Mouse (Mus musculus) liver, embryonic 13.5 days (tissue): Measurements from ENCODE around the gene Xpa. TPM values are rescaled to one million over a fixed set of nuclear protein-coding genes. Genes with fewer than 3 reads are reported as not detected.

Experiments used
- ATAC-seq: fragments of 200-750 bp; cut with Nextera tagmentation; 2 replicates; pipeline ENCODE4 v1.8.0; 2017; ENCODE audit warnings: low read depth, mild to moderate bottlenecking, moderate number of reproducible peaks, moderate library complexity
- DNase-seq: peaks from one replicate; pipeline ENCODE4 v3.0.0; 2022
- H3K27ac ChIP-seq: fragments of 300-500 bp; sonication (generic); 2 replicates; pipeline ENCODE4 v1.5.1; 2015; ENCODE audit warnings: moderate library complexity, mild to moderate bottlenecking, inconsistent platforms
- H3K27me3 ChIP-seq: fragments of 300-500 bp; sonication (generic); 2 replicates; pipeline ENCODE4 v1.6.1; 2015; ENCODE audit warnings: mild to moderate bottlenecking, inconsistent platforms
- H3K36me3 ChIP-seq: fragments of 300-500 bp; sonication (generic); 2 replicates; pipeline ENCODE4 v1.6.1; 2015; ENCODE audit warnings: mild to moderate bottlenecking, inconsistent platforms
- H3K4me1 ChIP-seq: fragments of 300-500 bp; sonication (generic); replicated peaks from 2 replicates; pipeline ENCODE4 v1.6.1; 2015; ENCODE audit warnings: inconsistent platforms
- H3K4me2 ChIP-seq: fragments of 300-500 bp; sonication (generic); 2 replicates; pipeline ENCODE4 v1.6.1; 2015; ENCODE audit warnings: inconsistent platforms, mild to moderate bottlenecking, moderate library complexity
- H3K4me3 ChIP-seq: fragments of 300-500 bp; sonication (generic); replicated peaks from 2 replicates; pipeline ENCODE4 v1.5.1; 2015; ENCODE audit warnings: mild to moderate bottlenecking, inconsistent platforms
- H3K9ac ChIP-seq: fragments of 300-500 bp; sonication (generic); 2 replicates; pipeline ENCODE4 v1.6.1; 2015; ENCODE audit warnings: mild to moderate bottlenecking, inconsistent platforms
- H3K9me3 ChIP-seq: fragments of 300-500 bp; sonication (generic); replicated peaks from 2 replicates; pipeline ENCODE4 v1.6.1; 2016; ENCODE audit warnings: inconsistent platforms
- WGBS: fragments of 180-500 bp; shearing (Covaris S2); methylation state at CpG from one replicate; pipeline ENCODE4 v1.1.7; 2015; ENCODE audit not compliant: insufficient replicate concordance; 5-methylcytosine and 5-hydroxymethylcytosine counted together
- polyA plus RNA-seq: library from polyadenylated mRNA; unstranded; fragments of >200 nt; fragmentation: Nextera tagmentation; extraction: Ambion mirVana; gene quantifications from 2 replicates; pipeline ENCODE4 v1.2.1, GENCODE M21; 2015

Gene Xpa
- polyA plus RNA-seq, 1 experiment from 2014 or later, result 9.7 TPM

- DNase-seq, result no peak
- WGBS, result 85% methylated on average over 9 of the region's 9 CpGs
- Histone ChIP-seq H3K9me3 (no peaks in the 10 kb centered on the region), H3K4me1 (no peaks in the 10 kb centered on the region), H3K36me3 (peaks cover 76% of the 10 kb centered on the region), H3K27ac (no peak overlapping the region), H3K27me3 (no peaks in the 10 kb centered on the region), H3K9ac (no peak overlapping the region), H3K4me2 (no peak overlapping the region), H3K4me3 (no peak overlapping the region)
- no peak for ATAC-seq
Measured at GRCm38 (mm10) chr4:46185890-46186289, 10.2 kb downstream of the Xpa start.

GRCm38 (mm10) chr4:46185423-46185822 is 10.7 kb downstream of the Xpa start:
- Histone ChIP-seq H3K9ac (no peak overlapping the region), H3K4me1 (no peaks in the 10 kb centered on the region), H3K4me3 (no peak overlapping the region), H3K4me2 (no peak overlapping the region), H3K9me3 (no peaks in the 10 kb centered on the region), H3K36me3 (peaks cover 71% of the 10 kb centered on the region), H3K27me3 (no peaks in the 10 kb centered on the region), H3K27ac (no peak overlapping the region)
- ATAC-seq (no peak), DNase-seq (no peak)
- 79% methylated on average over 8 of the region's 8 CpGs for WGBS

- ATAC-seq (no peak), DNase-seq (no peak)
Measured at GRCm38 (mm10) chr4:46182181-46182580, 13.9 kb downstream of the Xpa start.

DNA sequence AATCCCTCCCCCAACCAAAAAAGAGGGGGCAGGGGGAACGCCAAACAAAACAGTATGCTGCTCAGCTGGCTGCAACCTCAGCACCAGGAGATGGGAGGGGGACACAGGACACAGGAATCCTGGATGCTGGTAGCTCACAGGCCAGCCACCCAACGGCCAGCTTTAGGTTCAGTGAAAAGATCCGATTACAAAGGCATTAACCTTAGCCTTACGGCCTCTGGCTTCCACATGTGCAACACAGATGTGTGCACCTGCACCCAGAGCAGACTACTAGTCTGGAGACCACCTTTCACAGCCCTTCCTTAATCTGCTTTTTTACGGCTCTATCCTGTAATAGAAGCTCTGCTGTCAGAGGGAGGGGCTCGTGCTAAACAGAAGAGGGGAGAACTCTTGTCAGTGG is 14.9 kb downstream of the Xpa start:
- H3K9me3 ChIP-seq, result no peaks in the 10 kb centered on the region
- DNase-seq (no peak), ATAC-seq (no peak)
- 76% methylated on average over 6 of the region's 6 CpGs for WGBS
- no peaks in the 10 kb centered on the region for H3K27me3 ChIP-seq
- H3K9ac ChIP-seq, result no peak overlapping the region
- no peak overlapping the region for H3K4me2 ChIP-seq
- no peak overlapping the region for H3K27ac ChIP-seq
- H3K4me3 ChIP-seq, result no peak overlapping the region
- H3K4me1 ChIP-seq, result no peaks in the 10 kb centered on the region
- peaks cover 78% of the 10 kb centered on the region for H3K36me3 ChIP-seq

More at GRCm38 (mm10) chr4:46182181-46182580, 13.9 kb downstream of the Xpa start:
- H3K4me3 ChIP-seq, result no peak overlapping the region
- no peak overlapping the region for H3K27ac ChIP-seq
- H3K36me3 ChIP-seq, result peaks cover 73% of the 10 kb centered on the region
- no peak overlapping the region for H3K4me2 ChIP-seq
- 85% methylated on average over 7 of the region's 7 CpGs for WGBS
- no peaks in the 10 kb centered on the region for H3K9me3 ChIP-seq
- H3K4me1 ChIP-seq, result no peaks in the 10 kb centered on the region
- no peak overlapping the region for H3K9ac ChIP-seq
- no peaks in the 10 kb centered on the region for H3K27me3 ChIP-seq

- Histone ChIP-seq H3K9me3 (no peaks in the 10 kb centered on the region), H3K36me3 (peaks cover 81% of the 10 kb centered on the region)
- no peak for ATAC-seq
Measured at GRCm38 (mm10) chr4:46177496-46177895, 18.6 kb downstream of the Xpa start.

DNA sequence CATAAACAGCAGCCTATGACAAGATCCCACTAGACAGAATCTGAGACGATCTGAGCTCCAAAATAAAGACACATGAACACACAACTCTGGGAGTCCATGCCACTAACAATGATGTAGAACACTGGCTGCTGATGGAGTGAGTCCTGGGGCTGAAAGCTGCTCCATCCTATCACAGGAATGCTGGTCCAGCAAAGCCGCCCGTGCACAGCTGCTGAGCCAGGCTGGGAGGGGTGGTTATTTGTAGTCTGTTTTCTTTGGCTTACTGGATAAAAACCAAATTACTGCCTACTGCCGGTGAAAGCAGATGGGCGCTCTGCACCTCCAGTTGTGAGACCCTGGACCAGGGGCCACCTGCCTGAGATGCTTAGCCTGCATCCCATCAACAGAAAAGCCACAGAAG is 19.1 kb downstream of the Xpa start:
- Histone ChIP-seq H3K27ac (no peak overlapping the region), H3K36me3 (peaks cover 81% of the 10 kb centered on the region), H3K9ac (no peak overlapping the region), H3K4me2 (no peak overlapping the region), H3K4me3 (no peak overlapping the region), H3K4me1 (no peaks in the 10 kb centered on the region), H3K9me3 (no peaks in the 10 kb centered on the region), H3K27me3 (no peaks in the 10 kb centered on the region)
- 79% methylated on average over 5 of the region's 5 CpGs for WGBS
- ATAC-seq (no peak), DNase-seq (no peak)

More at GRCm38 (mm10) chr4:46177496-46177895, 18.6 kb downstream of the Xpa start:
- 74% methylated on average over 7 of the region's 7 CpGs for WGBS
- no peak for DNase-seq
- no peaks in the 10 kb centered on the region for H3K27me3 ChIP-seq
- H3K4me3 ChIP-seq, result no peak overlapping the region
- no peak overlapping the region for H3K27ac ChIP-seq
- H3K4me2 ChIP-seq, result no peak overlapping the region
- no peaks in the 10 kb centered on the region for H3K4me1 ChIP-seq
- no peak overlapping the region for H3K9ac ChIP-seq

- peaks cover 82% of the 10 kb centered on the region for H3K36me3 ChIP-seq
- H3K4me2 ChIP-seq, result no peak overlapping the region
- no peaks in the 10 kb centered on the region for H3K27me3 ChIP-seq
- ATAC-seq (no peak), DNase-seq (no peak)
- H3K27ac ChIP-seq, result no peak overlapping the region
- no peak overlapping the region for H3K4me3 ChIP-seq
- no peak overlapping the region for H3K9ac ChIP-seq
- H3K9me3 ChIP-seq, result no peaks in the 10 kb centered on the region
- WGBS, result 77% methylated on average over 4 of the region's 4 CpGs
- no peaks in the 10 kb centered on the region for H3K4me1 ChIP-seq
Measured at GRCm38 (mm10) chr4:46176313-46176712, 19.8 kb downstream of the Xpa start.

GRCm38 (mm10) chr4:46171761-46172160 is 24.4 kb downstream of the Xpa start:
- ATAC-seq, result no peak
- no peaks in the 10 kb centered on the region for H3K9me3 ChIP-seq

GRCm38 (mm10) chr4:46165831-46166230 is 30.3 kb downstream of the Xpa start:
- DNase-seq, result no peak
- 81% methylated on average over 5 of the region's 5 CpGs for WGBS

More at GRCm38 (mm10) chr4:46171761-46172160, 24.4 kb downstream of the Xpa start:
- Histone ChIP-seq H3K9ac (no peak overlapping the region), H3K4me2 (no peak overlapping the region), H3K27ac (no peak overlapping the region), H3K4me1 (no peaks in the 10 kb centered on the region), H3K36me3 (peaks cover 93% of the 10 kb centered on the region), H3K4me3 (no peak overlapping the region), H3K27me3 (no peaks in the 10 kb centered on the region)
- 79% methylated on average over 7 of the region's 7 CpGs for WGBS
- DNase-seq, result no peak

GRCm38 (mm10) chr4:46164027-46164426 is 32.1 kb downstream of the Xpa start:
- Histone ChIP-seq H3K27ac (no peak overlapping the region; the same call in 1 of the 2 replicates), H3K9me3 (no peaks in the 10 kb centered on the region), H3K9ac (no peak overlapping the region), H3K36me3 (peaks cover 89% of the 10 kb centered on the region), H3K4me1 (no peaks in the 10 kb centered on the region), H3K4me3 (no peak overlapping the region), H3K27me3 (no peaks in the 10 kb centered on the region), H3K4me2 (no peak overlapping the region)
- DNase-seq (no peak), ATAC-seq (no peak)
- WGBS, result 66% methylated on average over 2 of the region's 2 CpGs

More at GRCm38 (mm10) chr4:46165831-46166230, 30.3 kb downstream of the Xpa start:
- Histone ChIP-seq H3K27ac (no peak overlapping the region), H3K36me3 (peaks cover 93% of the 10 kb centered on the region), H3K9me3 (no peaks in the 10 kb centered on the region), H3K9ac (no peak overlapping the region), H3K4me2 (no peak overlapping the region), H3K4me1 (no peaks in the 10 kb centered on the region), H3K27me3 (no peaks in the 10 kb centered on the region), H3K4me3 (no peak overlapping the region)
- ATAC-seq, result no peak

GRCm38 (mm10) chr4:46151903-46152544 is 44.1 kb downstream of the Xpa start:
- no peaks in the 10 kb centered on the region for H3K9me3 ChIP-seq
- DNase-seq (no peak), ATAC-seq (no peak)
- H3K27ac ChIP-seq, result no peak overlapping the region
- 81% methylated on average over 12 of the region's 12 CpGs for WGBS
- H3K4me1 ChIP-seq, result peaks cover 5% of the 10 kb centered on the region; the same call in 1 of the 2 replicates
- H3K9ac ChIP-seq, result no peak overlapping the region
- peaks cover 90% of the 10 kb centered on the region for H3K36me3 ChIP-seq
- H3K4me2 ChIP-seq, result no peak overlapping the region
- no peak overlapping the region for H3K4me3 ChIP-seq
- H3K27me3 ChIP-seq, result no peaks in the 10 kb centered on the region

GRCm38 (mm10) chr4:46146881-46147280 is 49.2 kb downstream of the Xpa start:
- Histone ChIP-seq H3K27me3 (no peaks in the 10 kb centered on the region), H3K4me2 (no peak overlapping the region), H3K9ac (no peak overlapping the region), H3K27ac (no peak overlapping the region), H3K9me3 (no peaks in the 10 kb centered on the region), H3K36me3 (peaks cover 54% of the 10 kb centered on the region), H3K4me3 (no peak overlapping the region), H3K4me1 (peaks cover 14% of the 10 kb centered on the region)
- ATAC-seq (no peak), DNase-seq (no peak)
- 81% methylated on average over 1 of the region's 1 CpGs for WGBS
